Mouse (Mus musculus): Measurements from ENCODE around the gene Ylpm1. TPM values are rescaled to one million over a fixed set of nuclear protein-coding genes. Genes with fewer than 3 reads are reported as not detected.

The Ylpm1 gene
- polyA plus RNA-seq, 1 experiment, result 14.2 TPM

- 86% methylated on average over 3 of the region's 3 CpGs for WGBS
- TF ChIP-seq CTCF (IDR thresholded peaks at IDR 0.05; ENCODE audit: extremely low read depth, insufficient read depth, insufficient read length, insufficient replicate concordance) (no peak), POLR2A (IDR thresholded peaks at IDR 0.05; ENCODE audit: low read depth, low read length) (no peak)
- H3K27ac ChIP-seq (ENCODE audit: insufficient read depth, low read length), result no peak overlapping the region
- H3K36me3 ChIP-seq (ENCODE audit: control insufficient read depth, insufficient read depth, low read length), result no peaks in the 10 kb centered on the region; the same call in 1 of the 2 replicates
- no peaks in the 10 kb centered on the region for H3K4me1 ChIP-seq (ENCODE audit: control insufficient read depth, insufficient read depth, insufficient read length)
- DNase-seq (ENCODE audit: low read depth in 1 of 2, low spot score in 2 of 2), result no peak
- no peak overlapping the region for H3K4me3 ChIP-seq (ENCODE audit: extremely low read depth, insufficient read depth, insufficient read length)
- no peaks in the 10 kb centered on the region for H3K27me3 ChIP-seq (ENCODE audit: control insufficient read depth, insufficient read depth, low read length)
Measured at GRCm38 (mm10) chr12:84956317-84956716, 39.8 kb upstream of the Ylpm1 start.

GRCm38 (mm10) chr12:84958794-84959356 is 37.2 kb upstream of the Ylpm1 start:
- Histone ChIP-seq H3K4me3 (ENCODE audit: extremely low read depth, insufficient read depth, insufficient read length) (no peak overlapping the region), H3K27ac (ENCODE audit: insufficient read depth, low read length) (no peak overlapping the region), H3K27me3 (ENCODE audit: control insufficient read depth, insufficient read depth, low read length) (no peaks in the 10 kb centered on the region), H3K36me3 (ENCODE audit: control insufficient read depth, insufficient read depth, low read length) (peaks cover 3% of the 10 kb centered on the region; the same call in 1 of the 2 replicates), H3K4me1 (ENCODE audit: control insufficient read depth, insufficient read depth, insufficient read length) (no peaks in the 10 kb centered on the region)
- no peak for TF ChIP-seq CTCF (IDR thresholded peaks at IDR 0.05; ENCODE audit: extremely low read depth, insufficient read depth, insufficient read length, insufficient replicate concordance)
- no peak for TF ChIP-seq POLR2A (IDR thresholded peaks at IDR 0.05; ENCODE audit: low read depth, low read length)
- WGBS, result 74% methylated on average over 1 of the region's 1 CpGs
- DNase-seq (ENCODE audit: low read depth in 1 of 2, low spot score in 2 of 2), result no peak

GRCm38 (mm10) chr12:84962606-84963005 is 33.5 kb upstream of the Ylpm1 start:
- H3K27ac ChIP-seq (ENCODE audit: insufficient read depth, low read length), result no peak overlapping the region
- no peaks in the 10 kb centered on the region for H3K4me1 ChIP-seq (ENCODE audit: control insufficient read depth, insufficient read depth, insufficient read length)
- peaks cover 7% of the 10 kb centered on the region for H3K36me3 ChIP-seq (ENCODE audit: control insufficient read depth, insufficient read depth, low read length)
- TF ChIP-seq POLR2A (IDR thresholded peaks at IDR 0.05; ENCODE audit: low read depth, low read length), result no peak
- no peak for TF ChIP-seq CTCF (IDR thresholded peaks at IDR 0.05; ENCODE audit: extremely low read depth, insufficient read depth, insufficient read length, insufficient replicate concordance)
- no peak for DNase-seq (ENCODE audit: low read depth in 1 of 2, low spot score in 2 of 2)
- no peak overlapping the region for H3K4me3 ChIP-seq (ENCODE audit: extremely low read depth, insufficient read depth, insufficient read length)
- no peaks in the 10 kb centered on the region for H3K27me3 ChIP-seq (ENCODE audit: control insufficient read depth, insufficient read depth, low read length)
- WGBS, result 84% methylated on average over 7 of the region's 7 CpGs

GRCm38 (mm10) chr12:84968831-84969655 is 27.1 kb upstream of the Ylpm1 start:
- no peaks in the 10 kb centered on the region for H3K27me3 ChIP-seq (ENCODE audit: control insufficient read depth, insufficient read depth, low read length)
- peak overlapping the region; percentile 6; the same call in 1 of the 2 replicates for H3K27ac ChIP-seq (ENCODE audit: insufficient read depth, low read length)
- no peak for DNase-seq (ENCODE audit: low read depth in 1 of 2, low spot score in 2 of 2)
- WGBS, result 39% methylated on average over 16 of the region's 16 CpGs
- TF ChIP-seq POLR2A (IDR thresholded peaks at IDR 0.05; ENCODE audit: low read depth, low read length) (no peak), CTCF (IDR thresholded peaks at IDR 0.05; ENCODE audit: extremely low read depth, insufficient read depth, insufficient read length, insufficient replicate concordance) (no peak)
- H3K4me1 ChIP-seq (ENCODE audit: control insufficient read depth, insufficient read depth, insufficient read length), result peaks cover 9% of the 10 kb centered on the region
- H3K4me3 ChIP-seq (ENCODE audit: extremely low read depth, insufficient read depth, insufficient read length), result peak overlapping the region; percentile 95; the same call in 1 of the 2 replicates
- peaks cover 10% of the 10 kb centered on the region; the same call in 1 of the 2 replicates for H3K36me3 ChIP-seq (ENCODE audit: control insufficient read depth, insufficient read depth, low read length)

GRCm38 (mm10) chr12:84969656-84970427 is 26.3 kb upstream of the Ylpm1 start:
- no peak for DNase-seq (ENCODE audit: low read depth in 1 of 2, low spot score in 2 of 2)
- TF ChIP-seq CTCF (IDR thresholded peaks at IDR 0.05; ENCODE audit: extremely low read depth, insufficient read depth, insufficient read length, insufficient replicate concordance), result no peak
- TF ChIP-seq POLR2A (IDR thresholded peaks at IDR 0.05; ENCODE audit: low read depth, low read length), result no peak
- Histone ChIP-seq H3K4me3 (ENCODE audit: extremely low read depth, insufficient read depth, insufficient read length) (peak overlapping the region; percentile 95), H3K36me3 (ENCODE audit: control insufficient read depth, insufficient read depth, low read length) (peaks cover 10% of the 10 kb centered on the region; the same call in 1 of the 2 replicates), H3K27me3 (ENCODE audit: control insufficient read depth, insufficient read depth, low read length) (no peaks in the 10 kb centered on the region), H3K4me1 (ENCODE audit: control insufficient read depth, insufficient read depth, insufficient read length) (peaks cover 9% of the 10 kb centered on the region), H3K27ac (ENCODE audit: insufficient read depth, low read length) (peak overlapping the region; percentile 77; the same call in 1 of the 2 replicates)
- WGBS, result 17% methylated on average over 15 of the region's 15 CpGs

- WGBS, result under 1% methylated on average over 42 of the region's 42 CpGs
- DNase-seq (ENCODE audit: low read depth in 1 of 2, low spot score in 2 of 2), result peak; percentile 84 to 91
- H3K36me3 ChIP-seq (ENCODE audit: control insufficient read depth, insufficient read depth, low read length), result peaks cover 9% of the 10 kb centered on the region; the same call in 1 of the 2 replicates
- peak within 1 kb of the TSS; percentile 95 for H3K4me3 ChIP-seq (ENCODE audit: extremely low read depth, insufficient read depth, insufficient read length)
- peaks cover 9% of the 10 kb centered on the region for H3K4me1 ChIP-seq (ENCODE audit: control insufficient read depth, insufficient read depth, insufficient read length)
- H3K27me3 ChIP-seq (ENCODE audit: control insufficient read depth, insufficient read depth, low read length), result no peaks in the 10 kb centered on the region
- TF ChIP-seq POLR2A (IDR thresholded peaks at IDR 0.05; ENCODE audit: low read depth, low read length), result peak; percentile 47; the same call in 1 of the 2 replicates
- no peak for TF ChIP-seq CTCF (IDR thresholded peaks at IDR 0.05; ENCODE audit: extremely low read depth, insufficient read depth, insufficient read length, insufficient replicate concordance)
- peak within 1 kb of the TSS; percentile 77 for H3K27ac ChIP-seq (ENCODE audit: insufficient read depth, low read length)
Measured at GRCm38 (mm10) chr12:84970428-84971096, 25.6 kb upstream of the Ylpm1 start, which contains the start of the genes Fcf1 and Arel1. Gene Fcf1 (plus strand): TSS chr12:84970897. Gene Arel1 (minus strand): TSS chr12:84970900.

Data from spleen, adult 2 months (tissue).